Mouse (Mus musculus): ENCODE measurements around the gene Clptm1. TPM values are rescaled to one million over a fixed set of nuclear protein-coding genes. Genes with fewer than 3 reads are reported as not detected.
A peak's percentile ranks its signal among the peaks of the same experiment; 100 is the strongest.

Clptm1 gene
- polyA plus RNA-seq, 1 experiment from 2014 or later, result 45.2 TPM

GRCm38 (mm10) chr7:19652614-19653013 is 12.2 kb downstream of the Clptm1 start:
- DNase-seq (no peak), ATAC-seq (ENCODE audit: low read depth) (no peak)
- 84% methylated on average over 2 of the region's 2 CpGs for WGBS (ENCODE audit: insufficient replicate concordance)
- Histone ChIP-seq H3K27ac (no peak overlapping the region), H3K4me2 (no peak overlapping the region), H3K36me3 (peaks cover 84% of the 10 kb centered on the region), H3K27me3 (no peaks in the 10 kb centered on the region), H3K9me3 (replicated peaks) (no peaks in the 10 kb centered on the region), H3K9ac (no peak overlapping the region), H3K4me3 (replicated peaks) (no peak overlapping the region), H3K4me1 (replicated peaks) (peaks cover 29% of the 10 kb centered on the region)

GRCm38 (mm10) chr7:19651063-19651786 is 13.6 kb downstream of the Clptm1 start:
- peak overlapping the region; percentile 49 for H3K9ac ChIP-seq
- peaks cover 90% of the 10 kb centered on the region for H3K36me3 ChIP-seq
- peak overlapping the region; percentile 21; the same call in 1 of the 2 replicates for H3K4me2 ChIP-seq
- DNase-seq (no peak), ATAC-seq (ENCODE audit: low read depth) (peak; percentile 57)
- H3K9me3 ChIP-seq (replicated peaks), result no peaks in the 10 kb centered on the region
- H3K27me3 ChIP-seq, result no peaks in the 10 kb centered on the region
- H3K27ac ChIP-seq, result peak overlapping the region; percentile 72
- WGBS (ENCODE audit: insufficient replicate concordance), result 32% methylated on average over 6 of the region's 6 CpGs
- H3K4me3 ChIP-seq (replicated peaks), result no peak overlapping the region
- peaks cover 23% of the 10 kb centered on the region for H3K4me1 ChIP-seq (replicated peaks)

GRCm38 (mm10) chr7:19641223-19641622 is 23.6 kb downstream of the Clptm1 start:
- Histone ChIP-seq H3K36me3 (peaks cover 99% of the 10 kb centered on the region), H3K4me2 (no peak overlapping the region), H3K4me3 (replicated peaks) (no peak overlapping the region), H3K27me3 (no peaks in the 10 kb centered on the region), H3K9ac (no peak overlapping the region), H3K9me3 (replicated peaks) (no peaks in the 10 kb centered on the region), H3K27ac (no peak overlapping the region), H3K4me1 (replicated peaks) (no peaks in the 10 kb centered on the region)
- ATAC-seq (ENCODE audit: low read depth) (no peak), DNase-seq (no peak)
- 90% methylated on average over 4 of the region's 4 CpGs for WGBS (ENCODE audit: insufficient replicate concordance)

DNA sequence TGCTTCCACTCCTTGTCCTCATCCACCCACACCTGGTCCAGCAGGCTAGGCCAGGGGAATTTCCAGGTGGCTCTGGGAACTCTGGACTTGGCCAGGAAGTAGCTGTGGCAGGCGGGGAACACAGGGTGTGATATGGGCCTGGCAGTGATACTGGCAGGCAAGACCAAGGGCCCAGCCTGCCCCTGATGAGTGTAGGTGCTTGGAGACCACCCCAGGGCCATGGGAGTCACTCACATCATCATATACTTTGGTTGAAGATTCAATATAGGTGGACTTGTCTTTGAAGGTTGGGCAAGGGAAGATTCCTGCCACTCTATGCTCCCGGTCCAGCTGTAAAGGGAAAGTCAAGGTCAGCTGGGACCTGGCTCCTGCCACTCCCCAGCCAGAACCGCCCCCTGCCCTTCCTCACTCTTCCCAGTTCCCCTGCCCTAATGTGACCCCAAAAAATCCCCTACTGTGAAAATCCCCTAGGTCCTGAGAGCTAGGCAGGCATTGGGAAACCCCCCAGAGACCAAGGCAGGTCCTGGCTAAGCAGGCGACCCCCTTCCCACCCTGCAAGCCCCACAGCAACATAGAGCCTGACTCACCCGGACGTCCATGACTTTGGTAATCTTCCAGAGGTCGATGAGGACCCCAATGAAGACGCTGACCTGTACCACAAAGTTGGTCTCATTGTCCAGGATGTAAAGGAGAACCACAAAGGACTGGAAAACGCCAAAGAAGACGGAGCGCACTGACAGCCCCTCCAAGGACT is 29.6 kb downstream of the Clptm1 start:
- no peak for ATAC-seq (ENCODE audit: low read depth)
- WGBS (ENCODE audit: insufficient replicate concordance), result 78% methylated on average over 11 of the region's 11 CpGs
- H3K4me1 ChIP-seq (replicated peaks), result peaks cover 33% of the 10 kb centered on the region
- no peak for DNase-seq
- H3K9ac ChIP-seq, result no peak overlapping the region
- no peak overlapping the region for H3K4me3 ChIP-seq (replicated peaks)
- peak overlapping the region; percentile 9; the same call in 1 of the 2 replicates for H3K27ac ChIP-seq
- H3K36me3 ChIP-seq, result peaks cover 86% of the 10 kb centered on the region
- no peak overlapping the region for H3K4me2 ChIP-seq
- H3K27me3 ChIP-seq, result no peaks in the 10 kb centered on the region
- no peaks in the 10 kb centered on the region for H3K9me3 ChIP-seq (replicated peaks)

GRCm38 (mm10) chr7:19634591-19634990 is 30.2 kb downstream of the Clptm1 start:
- H3K36me3 ChIP-seq, result peaks cover 79% of the 10 kb centered on the region
- ATAC-seq (ENCODE audit: low read depth), result no peak
- no peak for DNase-seq
- no peaks in the 10 kb centered on the region for H3K27me3 ChIP-seq
- no peak overlapping the region for H3K9ac ChIP-seq
- H3K4me2 ChIP-seq, result no peak overlapping the region
- H3K27ac ChIP-seq, result peak overlapping the region; percentile 9; the same call in 1 of the 2 replicates
- H3K4me3 ChIP-seq (replicated peaks), result no peak overlapping the region
- 91% methylated on average over 2 of the region's 2 CpGs for WGBS (ENCODE audit: insufficient replicate concordance)
- peaks cover 39% of the 10 kb centered on the region for H3K4me1 ChIP-seq (replicated peaks)
- H3K9me3 ChIP-seq (replicated peaks), result no peaks in the 10 kb centered on the region

- Histone ChIP-seq H3K27me3 (no peaks in the 10 kb centered on the region), H3K27ac (peak overlapping the region; percentile 85), H3K9me3 (replicated peaks) (no peaks in the 10 kb centered on the region), H3K36me3 (peaks cover 72% of the 10 kb centered on the region), H3K9ac (no peak overlapping the region), H3K4me2 (no peak overlapping the region), H3K4me3 (replicated peaks) (no peak overlapping the region), H3K4me1 (replicated peaks) (peaks cover 47% of the 10 kb centered on the region)
- ATAC-seq (ENCODE audit: low read depth), result no peak
- WGBS (ENCODE audit: insufficient replicate concordance), result 75% methylated on average over 15 of the region's 15 CpGs
- no peak for DNase-seq
Observed at GRCm38 (mm10) chr7:19633855-19634254, 31.0 kb downstream of the Clptm1 start.

DNA sequence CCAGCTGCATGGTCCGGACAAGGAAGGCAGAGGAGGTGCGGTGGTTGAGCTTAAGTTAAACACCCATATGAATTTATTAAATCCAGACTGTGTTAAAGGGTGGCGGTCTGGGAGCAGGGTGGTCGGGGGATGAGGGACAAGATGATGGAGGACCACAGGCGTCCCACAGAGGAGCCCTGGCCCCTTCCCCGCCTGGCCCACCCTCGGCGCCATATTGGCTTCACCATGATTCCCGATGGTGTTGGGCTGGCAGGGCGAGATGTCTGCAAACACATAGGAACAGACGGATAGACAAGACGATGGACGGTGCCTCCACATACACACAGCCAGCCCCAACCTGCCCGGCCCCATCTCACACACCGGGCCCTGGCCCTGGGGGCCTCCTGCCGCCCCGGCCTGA is 31.6 kb downstream of the Clptm1 start:
- Histone ChIP-seq H3K4me1 (replicated peaks) (peaks cover 53% of the 10 kb centered on the region), H3K36me3 (peaks cover 65% of the 10 kb centered on the region), H3K27ac (peak overlapping the region; percentile 85), H3K27me3 (no peaks in the 10 kb centered on the region), H3K9ac (peak overlapping the region; percentile 47; the same call in 1 of the 2 replicates), H3K4me2 (peak overlapping the region; percentile 55), H3K4me3 (replicated peaks) (no peak overlapping the region), H3K9me3 (replicated peaks) (no peaks in the 10 kb centered on the region)
- no peak for DNase-seq
- ATAC-seq (ENCODE audit: low read depth), result no peak
- WGBS (ENCODE audit: insufficient replicate concordance), result 82% methylated on average over 17 of the region's 17 CpGs

- H3K4me1 ChIP-seq (replicated peaks), result peaks cover 58% of the 10 kb centered on the region
- H3K9me3 ChIP-seq (replicated peaks), result no peaks in the 10 kb centered on the region
- H3K27me3 ChIP-seq, result no peaks in the 10 kb centered on the region
- ATAC-seq (ENCODE audit: low read depth) (peak; percentile 74), DNase-seq (no peak)
- H3K36me3 ChIP-seq, result peaks cover 60% of the 10 kb centered on the region
- peak overlapping the region; percentile 85 for H3K27ac ChIP-seq
- H3K4me3 ChIP-seq (replicated peaks), result peak overlapping the region; percentile 19; the same call in 1 of the 2 replicates
- peak overlapping the region; percentile 55 for H3K4me2 ChIP-seq
- peak overlapping the region; percentile 47 for H3K9ac ChIP-seq
Observed at GRCm38 (mm10) chr7:19632720-19633119, 32.1 kb downstream of the Clptm1 start.

DNA sequence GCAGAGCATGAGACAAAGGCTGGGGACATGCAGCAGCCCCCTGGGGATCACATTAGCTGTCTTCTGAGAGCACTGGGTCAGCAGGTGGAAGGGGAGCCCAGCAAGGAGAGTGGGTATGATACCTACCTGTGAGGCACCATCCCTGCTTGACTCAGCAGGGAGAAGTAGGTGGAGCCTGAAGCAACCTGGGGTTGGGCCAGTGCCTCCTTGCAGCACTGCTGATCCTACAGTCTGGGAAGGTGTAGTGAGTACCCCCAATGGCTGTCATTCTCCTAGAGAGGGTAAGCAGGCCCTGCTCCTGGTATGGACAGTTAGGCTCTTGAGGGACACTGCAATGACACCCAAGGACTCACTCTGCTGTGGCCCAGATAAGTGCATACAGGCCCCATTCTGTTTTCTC is 32.6 kb downstream of the Clptm1 start:
- peak; percentile 50 for ATAC-seq (ENCODE audit: low read depth)
- H3K36me3 ChIP-seq, result peaks cover 56% of the 10 kb centered on the region
- peak overlapping the region; percentile 85 for H3K27ac ChIP-seq
- H3K9me3 ChIP-seq (replicated peaks), result no peaks in the 10 kb centered on the region
- peak overlapping the region; percentile 55 for H3K4me2 ChIP-seq
- H3K9ac ChIP-seq, result peak overlapping the region; percentile 47
- peak overlapping the region; percentile 19; the same call in 1 of the 2 replicates for H3K4me3 ChIP-seq (replicated peaks)
- no peaks in the 10 kb centered on the region for H3K27me3 ChIP-seq
- no peak for DNase-seq
- peaks cover 60% of the 10 kb centered on the region for H3K4me1 ChIP-seq (replicated peaks)

DNA sequence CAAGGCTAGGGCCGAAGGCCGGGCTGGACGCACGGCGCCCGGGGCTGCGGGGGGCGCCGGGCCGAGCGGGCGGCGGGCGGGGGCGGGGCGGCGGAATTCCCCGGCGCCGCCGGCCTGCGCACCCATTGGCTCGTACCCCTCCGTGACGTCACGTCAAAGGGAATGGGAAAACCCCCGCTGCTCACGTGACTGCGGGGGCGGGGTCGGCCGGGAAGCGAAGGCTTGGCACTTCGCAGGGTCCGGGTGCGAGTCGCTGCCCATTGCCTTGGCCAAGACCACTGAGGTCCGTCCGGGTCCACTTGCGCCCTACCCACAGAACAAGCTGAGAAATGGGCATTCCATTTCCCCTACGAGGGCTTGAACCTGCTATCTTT is 35.5 kb downstream of the Clptm1 start, which contains the start of gene Relb:
Gene Relb, minus strand, starts transcription at position 78 of the 374 bp plus-strand sequence.
- peak; percentile 37 for ATAC-seq (ENCODE audit: low read depth)
- H3K4me1 ChIP-seq (replicated peaks), result peaks cover 57% of the 10 kb centered on the region
- DNase-seq, result peak; percentile 79
- H3K27ac ChIP-seq, result peak within 1 kb of the TSS; percentile 83
- H3K4me3 ChIP-seq (replicated peaks), result peak within 1 kb of the TSS; percentile 82
- no peaks in the 10 kb centered on the region for H3K27me3 ChIP-seq
- WGBS (ENCODE audit: insufficient replicate concordance), result under 1% methylated on average over 41 of the region's 41 CpGs
- H3K9me3 ChIP-seq (replicated peaks), result no peaks in the 10 kb centered on the region
- peak within 1 kb of the TSS; percentile 72 for H3K9ac ChIP-seq
- H3K36me3 ChIP-seq, result peaks cover 27% of the 10 kb centered on the region
- peak within 1 kb of the TSS; percentile 100 for H3K4me2 ChIP-seq

DNA sequence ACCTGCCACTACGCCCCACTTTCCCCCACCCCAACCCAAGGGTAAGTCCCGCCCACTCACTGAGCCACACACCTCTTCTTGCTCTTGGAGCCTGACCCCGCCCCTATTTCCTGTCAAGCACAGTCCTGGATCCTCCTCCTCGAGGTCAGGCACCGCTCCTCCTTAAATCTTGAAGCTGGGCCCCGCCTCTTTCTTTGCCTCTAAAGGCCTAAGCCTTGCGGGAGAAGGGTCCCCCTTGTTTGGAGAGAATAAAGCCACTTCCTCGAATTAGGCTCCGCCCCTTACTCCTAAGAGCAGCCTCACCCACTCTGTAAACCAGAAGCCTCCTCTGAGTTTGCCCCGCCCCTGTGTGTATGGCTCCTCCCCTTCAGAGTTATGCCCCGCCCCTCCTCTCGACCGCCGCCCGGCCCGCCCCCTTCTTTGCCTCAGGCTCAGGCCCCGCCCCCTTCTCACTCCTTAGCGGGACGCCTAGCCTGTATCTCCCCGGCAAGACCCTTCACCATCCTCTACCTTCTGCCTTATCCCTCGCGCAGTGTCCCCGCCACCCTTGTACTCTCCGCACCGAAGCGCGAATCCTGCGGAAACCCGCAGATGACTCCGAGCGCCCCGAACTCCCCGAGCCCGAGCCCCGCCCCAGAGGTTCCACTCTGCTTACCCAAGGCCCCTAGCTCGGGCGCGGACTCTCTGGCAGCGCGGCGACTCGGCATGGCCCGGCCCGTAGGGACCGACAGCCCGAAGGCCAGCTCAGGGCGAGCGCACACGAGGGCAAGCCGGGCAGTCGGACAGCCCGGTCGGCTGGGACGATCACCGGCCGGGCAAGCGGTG is 36.1 kb downstream of the Clptm1 start:
- Histone ChIP-seq H3K36me3 (peaks cover 21% of the 10 kb centered on the region), H3K27ac (peak overlapping the region; percentile 83), H3K9ac (peak overlapping the region; percentile 72), H3K9me3 (replicated peaks) (no peaks in the 10 kb centered on the region), H3K4me2 (peak overlapping the region; percentile 100), H3K4me1 (replicated peaks) (peaks cover 51% of the 10 kb centered on the region), H3K4me3 (replicated peaks) (peak overlapping the region; percentile 82), H3K27me3 (no peaks in the 10 kb centered on the region; the same call in 1 of the 2 replicates)
- under 1% methylated on average over 55 of the region's 57 CpGs for WGBS (ENCODE audit: insufficient replicate concordance)
- ATAC-seq (ENCODE audit: low read depth) (peak; percentile 74), DNase-seq (peak; percentile 90)
